Mouse (Mus musculus) skeletal muscle tissue, postnatal 0 days (tissue): ENCODE results near the gene Slc4a8. TPM values are rescaled to one million over a fixed set of nuclear protein-coding genes. Genes with fewer than 3 reads are reported as not detected.

Experiments
- polyA plus RNA-seq: library from polyadenylated mRNA; unstranded; fragments of >200 nt; fragmentation: Nextera tagmentation; extraction: Ambion mirVana; gene quantifications from 2 replicates; pipeline ENCODE4 v1.2.1, GENCODE M21; 2015

The Slc4a8 gene
- 1.6 and 1.9 TPM in 2 replicates for polyA plus RNA-seq

DNA sequence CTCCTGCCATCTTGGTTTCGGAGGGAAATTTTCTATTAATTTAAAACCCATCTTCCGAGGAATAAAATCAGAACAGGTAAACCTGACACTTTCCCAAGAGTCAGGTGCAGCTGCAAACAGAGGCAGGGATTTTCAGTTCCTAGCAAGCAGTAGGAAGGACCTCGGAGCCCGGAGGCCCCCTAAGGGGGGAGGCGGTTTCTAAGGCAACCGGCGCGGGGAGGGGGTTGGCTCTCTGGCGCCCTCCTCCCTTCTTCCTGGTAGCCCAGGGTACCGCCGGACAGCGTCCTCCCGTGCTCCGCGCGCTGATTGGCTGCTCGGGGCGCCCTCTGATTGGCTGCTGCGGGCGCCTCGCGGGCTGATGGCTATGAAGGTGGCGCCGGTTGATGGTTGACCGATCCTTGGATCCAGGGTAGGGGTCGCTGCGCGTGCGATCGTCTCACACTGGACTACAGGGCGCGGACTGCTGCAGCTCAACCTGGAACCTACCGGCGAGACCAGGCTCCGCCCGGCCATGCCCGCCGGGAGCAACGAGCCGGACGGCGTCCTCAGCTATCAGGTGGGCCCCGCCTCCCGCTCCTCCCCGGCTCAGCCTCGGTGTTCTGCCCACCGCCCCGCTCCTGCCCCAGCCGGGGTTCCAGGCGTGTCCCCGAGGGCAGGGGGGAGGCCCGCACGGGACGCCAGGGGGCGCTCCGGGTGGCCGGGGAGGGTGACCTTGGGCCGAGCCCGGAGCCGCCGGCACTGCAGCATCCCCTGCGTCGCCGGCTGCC lies at the start of gene Slc4a8:
TSS of gene Slc4a8 (plus strand) at position 329 of the 767 bp plus-strand sequence.

GRCm38 (mm10) chr15:100729281-100729985 lies 32.1 kb upstream of the Slc4a8 start, which contains the start of gene Galnt6:
Galnt6 (minus strand) TSS chr15:100729376.

GRCm38 (mm10) chr15:100869558-100869957 lies 108.0 kb downstream of the Slc4a8 start, which contains the start of gene Scn8a:
Scn8a (plus strand) TSS chr15:100869858.

Other genes starting within 250 kb of the Slc4a8 start
- 11.4 and 14.0 TPM in 2 replicates for gene Tfcp2, start 209.7 kb upstream of the Slc4a8 start, polyA plus RNA-seq
- gene Pou6f1, start 161.8 kb upstream of the Slc4a8 start, polyA plus RNA-seq = 2.5 and 3.0 TPM in 2 replicates
- gene Dazap2, start 146.4 kb upstream of the Slc4a8 start, polyA plus RNA-seq = 105 and 112 TPM in 2 replicates
- gene Smagp, start 124.8 kb upstream of the Slc4a8 start, polyA plus RNA-seq = 8.2 and 12.9 TPM in 2 replicates
- gene Bin2, start 92.2 kb upstream of the Slc4a8 start, polyA plus RNA-seq = 0.74 and 0.91 TPM in 2 replicates
- gene Cela1, start 73.8 kb upstream of the Slc4a8 start, polyA plus RNA-seq = 2.1 and 3.4 TPM in 2 replicates
- gene Galnt6, start 32.4 kb upstream of the Slc4a8 start, polyA plus RNA-seq = 0.95 and 1.9 TPM in 2 replicates
- gene Scn8a, start 108.1 kb downstream of the Slc4a8 start, polyA plus RNA-seq = 0.78 and 1.1 TPM in 2 replicates